Mouse (Mus musculus) small intestine, adult 2 months (tissue): Measurements from ENCODE around the gene Syngap1.

Experiments
- CTCF ChIP-seq: fragments of 200-500 bp; IDR thresholded peaks from 2 replicates; pipeline ENCODE4 v1.5.1; 2012; ENCODE audit warnings: low read depth, mild to moderate bottlenecking, control low read depth, inconsistent platforms, low read length, moderate library complexity, mixed read lengths; ENCODE audit not compliant: insufficient replicate concordance, insufficient read length; ENCODE audit errors: extremely low read depth
- POLR2A ChIP-seq: fragments of 200-500 bp; IDR thresholded peaks from 2 replicates; pipeline ENCODE4 v1.6.1; 2012; ENCODE audit warnings: low read depth, mild to moderate bottlenecking, control low read depth, inconsistent platforms, low read length, moderate library complexity

GRCm38 (mm10) chr17:26995006-26995405 is 54.0 kb downstream of the Syngap1 start:
- TF ChIP-seq CTCF = no peak
- no peak for TF ChIP-seq POLR2A
